Mouse (Mus musculus): ENCODE results near the gene Rap1gap.

The Rap1gap gene

DNA sequence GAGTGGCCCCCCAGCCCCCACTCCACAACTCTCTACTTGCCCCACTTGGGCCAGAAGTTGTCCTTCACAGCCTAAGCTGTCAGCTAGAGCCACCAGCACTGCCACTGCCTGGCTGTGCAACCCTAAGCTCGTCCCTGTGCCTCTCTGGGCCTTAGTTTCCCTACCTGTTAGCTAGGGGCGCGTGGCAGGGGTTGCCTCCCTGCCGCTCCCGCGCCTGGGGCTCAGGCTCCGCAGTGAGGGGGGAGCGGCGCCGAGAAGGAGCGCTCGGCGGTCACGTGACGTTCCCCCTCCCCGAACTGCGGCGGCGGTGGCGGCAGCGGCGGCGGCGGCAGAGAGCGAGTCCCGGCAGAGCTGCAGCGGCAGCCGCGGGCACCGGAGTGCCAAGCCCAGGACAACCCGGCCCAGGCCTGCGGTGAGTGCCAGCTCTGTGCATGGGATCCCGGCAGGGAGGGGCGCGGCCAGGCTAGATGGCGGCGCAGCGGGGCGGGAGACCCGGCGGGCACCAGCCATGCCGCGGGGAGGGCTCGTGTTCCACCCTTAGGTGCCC is at the start of gene Rap1gap:
Gene Rap1gap (plus strand): TSS at position 294 of the 547 bp plus-strand sequence.
- DNase-seq (ENCODE audit: low read depth, low spot score), result no peak

DNA sequence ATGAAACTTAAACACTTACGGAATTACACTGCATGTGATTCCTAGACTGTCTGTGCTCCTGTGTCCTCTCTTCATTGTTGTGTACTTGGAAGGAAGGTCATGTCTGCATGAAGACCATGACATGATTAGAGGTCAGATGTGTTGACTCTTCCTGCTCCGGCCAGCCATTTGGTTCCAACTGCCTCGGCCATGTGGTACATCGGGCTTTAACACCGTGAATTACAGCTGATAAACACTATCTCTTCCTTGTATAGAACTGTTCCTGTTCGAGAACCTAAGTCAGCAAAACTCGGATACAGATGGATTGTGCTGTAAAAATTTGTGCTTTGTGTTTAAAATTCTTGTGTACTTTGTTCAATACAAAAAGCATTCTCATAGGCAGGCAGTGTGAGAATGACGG is 41.7 kb upstream of the Rap1gap start:
- DNase-seq (ENCODE audit: low read depth, low spot score), result no peak

DNA sequence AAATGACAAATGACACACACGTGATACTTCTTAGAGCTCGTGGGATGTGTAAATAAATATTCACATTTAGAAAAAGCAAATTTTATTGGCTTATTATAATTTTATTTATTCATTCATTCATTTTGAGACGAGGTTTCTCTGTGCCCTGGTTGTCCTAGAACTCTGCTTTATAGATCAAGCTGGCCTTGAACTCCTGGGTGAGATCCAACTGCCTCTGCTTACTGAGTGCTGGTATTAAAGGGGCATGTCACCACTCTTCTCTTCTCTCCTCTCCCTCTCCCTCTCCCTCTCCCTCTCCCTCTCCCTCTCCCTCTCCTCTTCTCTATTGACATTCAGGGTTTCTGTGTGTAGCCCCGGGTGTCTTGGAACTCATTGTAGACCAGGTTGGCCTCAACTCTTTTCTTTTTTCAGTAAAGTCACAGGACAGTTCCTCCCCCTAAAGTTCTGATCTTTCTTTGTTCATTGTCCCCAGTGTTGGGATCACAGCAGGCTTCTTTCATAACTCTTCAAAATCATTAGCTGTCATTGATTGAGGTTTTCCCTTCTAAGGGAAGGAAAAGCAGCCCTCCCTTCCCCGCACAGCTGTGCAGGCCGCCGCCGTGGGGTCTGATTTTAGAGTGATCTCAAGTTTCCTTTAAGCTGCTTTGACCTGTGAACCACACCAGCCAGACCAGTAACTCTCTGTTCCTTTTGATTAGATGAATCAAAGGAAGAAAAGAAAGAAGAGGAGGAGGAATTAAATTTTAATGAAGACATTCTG is 36.9 kb upstream of the Rap1gap start:
- no peak for DNase-seq (ENCODE audit: low read depth, low spot score)

DNA sequence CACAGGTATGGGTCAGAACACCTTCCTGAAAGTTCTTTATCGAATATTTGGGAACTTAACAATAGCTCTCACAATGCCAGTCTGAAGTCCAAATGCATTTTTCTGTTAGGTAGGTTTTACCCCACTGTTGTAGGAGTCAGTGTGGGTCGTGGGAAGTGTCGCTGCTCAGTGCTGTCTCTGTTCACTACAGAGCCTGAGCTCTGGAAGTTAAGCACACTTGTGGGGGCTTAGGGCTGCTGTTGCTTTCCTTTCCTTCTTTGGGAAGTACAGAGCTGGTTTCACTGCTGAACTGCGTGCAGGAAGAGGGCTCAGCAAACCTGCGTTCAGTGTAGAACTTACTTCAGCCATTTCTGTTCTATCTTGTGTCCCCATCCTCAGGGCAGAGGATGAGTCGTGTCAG is 36.1 kb upstream of the Rap1gap start:
- DNase-seq (ENCODE audit: low read depth, low spot score), result no peak

DNA sequence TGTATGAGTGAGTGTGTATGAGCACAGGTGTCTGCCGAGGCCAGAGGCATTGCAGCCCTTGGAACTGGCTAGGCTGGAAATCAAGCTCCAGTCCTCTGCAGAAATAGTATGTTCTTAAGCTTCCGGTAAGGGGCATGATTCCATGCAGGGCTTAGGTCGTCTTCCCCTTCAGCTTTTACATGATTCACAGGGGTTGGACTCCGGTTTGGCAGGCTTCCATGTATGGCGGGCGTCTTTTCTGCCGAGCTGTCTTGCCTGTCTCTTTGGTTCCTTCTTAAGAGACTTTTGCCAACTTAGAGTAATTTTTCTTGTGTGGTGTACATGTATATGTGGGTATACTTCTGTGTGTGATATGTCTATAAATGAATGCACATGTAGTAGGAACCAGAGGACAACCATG is 35.2 kb upstream of the Rap1gap start:
- no peak for DNase-seq (ENCODE audit: low read depth, low spot score)

DNA sequence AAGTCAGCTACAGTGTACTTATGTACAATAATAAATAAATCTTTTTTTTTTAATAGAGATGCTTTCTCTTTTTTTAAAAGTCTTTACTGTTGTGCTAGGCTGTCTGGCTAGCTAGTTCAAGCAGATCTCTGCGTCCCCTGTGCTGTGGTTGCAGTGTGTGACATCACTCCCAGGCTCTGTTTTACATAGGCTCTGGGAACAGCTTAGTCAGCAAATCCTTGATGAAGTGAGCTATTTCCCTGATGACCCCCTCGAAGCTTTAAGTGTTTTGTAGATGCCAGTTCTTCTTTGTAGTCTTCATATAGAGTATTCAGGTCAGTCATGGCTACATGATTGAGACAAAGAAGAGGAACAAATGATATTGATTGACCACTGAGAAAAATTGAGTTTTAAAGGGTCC is 34.4 kb upstream of the Rap1gap start:
- no peak for DNase-seq (ENCODE audit: low read depth, low spot score)

DNA sequence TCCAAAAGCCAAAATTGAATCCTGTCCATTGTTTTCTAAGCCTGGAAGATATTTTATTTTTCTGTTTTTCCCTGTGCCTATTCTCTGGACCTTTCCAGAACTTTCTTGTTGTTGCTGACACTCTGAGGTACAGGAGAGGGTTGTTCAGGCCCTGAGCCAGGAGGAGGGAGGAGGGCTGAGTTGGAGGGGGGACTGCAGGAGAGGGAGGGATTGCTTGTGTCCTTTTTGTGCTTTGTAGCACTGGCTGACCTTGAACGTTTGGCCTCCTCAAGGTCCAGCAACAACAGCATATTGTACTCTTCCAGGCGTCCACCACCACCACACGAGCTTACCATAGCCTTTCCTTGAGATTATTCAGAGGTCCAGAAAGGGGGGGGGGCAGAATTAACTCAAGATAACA is 32.9 kb upstream of the Rap1gap start:
- peak; percentile 35 for DNase-seq (ENCODE audit: low read depth, low spot score)

DNA sequence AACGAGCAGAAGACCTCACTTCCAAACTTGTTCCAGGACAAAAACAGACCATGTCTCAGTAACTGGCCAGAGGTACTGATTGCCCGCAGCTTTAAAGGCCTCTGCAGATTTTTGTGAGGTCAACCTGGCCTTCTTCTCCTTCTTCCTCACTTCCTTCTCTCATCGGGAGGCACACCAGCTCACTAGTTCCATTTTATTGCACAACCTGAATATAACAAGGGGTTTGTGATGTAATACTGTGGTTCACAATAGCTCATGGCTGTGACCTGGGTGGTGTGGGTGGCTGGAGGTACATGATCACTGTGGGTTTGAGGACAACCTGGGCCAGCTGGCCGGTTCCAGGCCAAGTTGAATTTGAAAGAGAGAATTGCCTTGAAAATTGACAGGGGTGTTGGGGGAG is 31.1 kb upstream of the Rap1gap start:
- no peak for DNase-seq (ENCODE audit: low read depth, low spot score)

DNA sequence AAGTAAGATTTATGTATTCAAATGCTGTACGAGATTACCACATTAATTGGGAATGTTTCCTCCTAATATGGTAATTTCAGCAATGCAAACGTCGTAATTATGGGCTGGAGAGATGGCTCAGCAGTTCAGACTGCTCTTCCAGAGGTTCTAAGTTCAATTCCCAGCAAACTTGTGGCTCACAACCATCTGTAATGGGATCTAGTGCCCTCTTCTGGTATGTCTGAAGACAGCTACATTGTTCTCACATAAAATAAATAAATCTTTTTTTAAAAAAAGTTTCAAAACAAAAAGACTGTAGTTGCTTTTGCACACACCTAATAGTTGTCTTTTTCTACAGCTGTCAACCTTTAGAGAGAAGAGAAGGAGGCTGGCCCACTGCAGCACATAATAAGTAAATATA is 27.9 kb upstream of the Rap1gap start:
- no peak for DNase-seq (ENCODE audit: low read depth, low spot score)

DNA sequence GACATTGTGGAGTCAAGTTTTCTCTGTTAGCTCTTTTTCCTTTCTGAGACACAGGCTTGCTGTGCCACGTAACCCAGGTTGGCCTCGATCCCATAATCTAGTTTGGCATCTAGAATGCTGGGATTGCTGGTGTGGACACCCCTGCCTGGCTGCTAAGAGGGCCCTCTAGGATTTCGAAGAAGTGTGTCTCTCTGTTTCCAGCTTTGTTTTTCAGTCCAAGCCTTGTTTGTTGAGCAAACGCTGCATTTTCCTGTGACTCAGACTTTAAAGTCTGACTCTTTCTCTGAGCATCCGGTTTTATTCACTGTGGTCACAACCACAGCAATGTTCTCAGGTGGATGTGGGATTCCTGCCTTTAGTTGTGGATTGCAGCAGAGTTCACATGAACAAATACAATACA is 23.0 kb upstream of the Rap1gap start:
- DNase-seq (ENCODE audit: low read depth, low spot score), result no peak

DNA sequence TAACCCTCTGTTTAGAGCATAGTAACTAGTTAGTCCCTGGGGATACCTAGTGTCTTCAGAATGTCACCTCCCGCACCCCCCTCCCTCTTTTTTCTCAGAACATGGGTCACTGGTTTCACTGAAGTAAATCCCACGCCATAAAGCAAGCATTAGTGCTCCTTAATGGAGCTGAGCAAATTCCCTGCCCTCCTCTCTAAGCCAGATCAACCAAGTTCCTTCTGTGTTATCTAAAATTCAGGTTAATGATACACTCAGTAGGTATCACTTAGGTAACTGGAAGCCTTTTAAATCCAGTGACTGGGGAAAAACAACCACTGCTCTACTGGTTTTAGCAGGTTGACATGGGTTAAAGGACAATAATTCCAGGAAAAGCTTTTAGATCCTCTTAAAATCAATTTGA is 22.4 kb upstream of the Rap1gap start:
- DNase-seq (ENCODE audit: low read depth, low spot score), result no peak

DNA sequence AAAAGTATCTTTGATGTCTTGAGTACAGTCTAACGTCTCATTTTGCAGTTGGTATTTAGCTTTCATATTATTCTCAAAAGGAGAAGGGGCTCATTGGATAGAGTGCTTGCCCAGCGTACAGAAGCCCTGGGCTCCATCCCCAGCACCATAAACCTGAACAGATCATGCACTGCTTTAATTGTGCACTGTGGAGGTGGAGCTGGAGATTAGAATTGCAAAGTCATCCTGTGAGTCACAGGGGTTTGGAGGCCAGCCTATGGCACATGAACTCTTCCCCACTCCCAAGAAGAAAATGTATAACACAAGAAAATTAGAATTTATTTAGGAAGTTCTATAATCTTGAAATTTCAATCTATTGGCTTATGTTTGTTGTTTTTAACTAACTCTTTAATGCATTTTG is 21.1 kb upstream of the Rap1gap start:
- DNase-seq (ENCODE audit: low read depth, low spot score), result no peak

DNA sequence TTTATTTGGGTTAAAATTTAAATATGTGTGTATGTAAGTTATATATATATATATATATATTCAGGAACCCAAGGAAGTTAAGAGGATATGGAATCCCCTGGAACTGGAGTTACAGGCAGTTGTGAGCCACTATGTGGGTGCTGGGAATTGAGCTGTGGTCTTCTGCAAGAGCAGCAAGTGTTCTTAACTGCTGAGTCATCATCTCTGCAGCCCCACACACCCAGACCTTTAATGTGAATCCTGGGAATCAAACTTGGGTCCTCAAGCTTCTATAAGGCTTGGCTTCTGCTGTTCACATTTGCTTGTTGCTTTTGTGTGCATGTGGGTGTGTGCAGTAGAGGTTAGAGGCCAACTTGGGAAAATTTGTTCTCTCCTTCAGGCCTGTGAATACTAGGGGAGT is 18.3 kb upstream of the Rap1gap start:
- DNase-seq (ENCODE audit: low read depth, low spot score), result no peak

DNA sequence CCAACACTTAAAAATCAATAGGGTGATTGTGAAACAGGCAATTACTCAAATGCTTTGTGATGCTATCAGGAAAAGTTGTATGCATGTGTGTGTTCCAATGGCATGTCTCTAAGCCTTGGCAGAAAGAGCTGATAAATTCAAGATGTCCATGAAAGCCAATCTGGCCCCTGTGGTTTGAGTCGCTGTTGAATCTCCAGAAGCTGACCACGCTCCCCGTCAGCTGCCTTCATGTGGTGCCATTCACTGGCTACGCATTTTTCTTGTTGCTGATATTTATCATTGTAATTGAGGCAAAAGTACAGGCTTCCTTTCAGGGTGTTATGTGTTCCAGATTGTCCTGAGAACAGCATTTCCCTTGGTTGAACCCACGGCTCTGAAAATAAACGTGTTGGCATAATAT is 16.9 kb upstream of the Rap1gap start:
- no peak for DNase-seq (ENCODE audit: low read depth, low spot score)

DNA sequence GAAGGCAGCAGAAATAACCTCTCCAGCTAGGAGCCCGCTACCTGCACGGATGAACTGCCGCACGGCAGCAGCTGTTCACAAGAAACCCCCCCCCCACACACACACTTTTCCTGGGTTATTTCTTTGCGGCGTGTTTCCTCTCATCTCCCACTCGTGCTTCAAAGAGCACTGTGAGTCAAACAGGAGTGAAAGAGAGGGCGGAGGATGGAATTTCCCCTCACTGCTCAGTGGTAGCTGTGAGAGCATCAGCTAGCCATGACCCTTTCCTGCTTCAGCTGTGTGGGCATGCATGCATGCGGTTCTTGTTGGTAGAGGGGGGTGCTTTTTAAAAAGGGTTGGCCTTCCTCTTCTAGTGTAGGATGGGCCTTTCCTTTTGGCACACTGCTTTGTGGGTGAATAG is 16.3 kb upstream of the Rap1gap start:
- no peak for DNase-seq (ENCODE audit: low read depth, low spot score)

DNA sequence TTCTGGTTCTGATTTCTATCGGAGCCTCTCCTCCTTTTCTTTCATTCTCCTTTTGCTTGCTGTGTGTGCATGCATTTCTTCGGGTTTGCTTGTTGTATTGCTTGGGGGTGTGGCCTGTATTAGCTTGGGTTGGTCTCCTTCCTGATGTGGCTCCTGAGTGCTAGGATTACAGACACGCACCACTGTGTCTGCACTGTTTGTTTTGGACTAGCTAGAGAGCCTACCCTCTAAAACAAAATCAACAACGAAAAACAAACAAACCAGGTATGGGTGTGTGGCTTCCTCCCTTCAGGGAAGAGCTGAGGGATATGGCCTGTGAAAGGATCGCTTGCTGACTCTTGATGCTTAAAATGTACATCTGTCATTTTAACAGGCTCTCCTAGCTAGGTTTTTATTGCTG is 13.6 kb upstream of the Rap1gap start:
- no peak for DNase-seq (ENCODE audit: low read depth, low spot score)

DNA sequence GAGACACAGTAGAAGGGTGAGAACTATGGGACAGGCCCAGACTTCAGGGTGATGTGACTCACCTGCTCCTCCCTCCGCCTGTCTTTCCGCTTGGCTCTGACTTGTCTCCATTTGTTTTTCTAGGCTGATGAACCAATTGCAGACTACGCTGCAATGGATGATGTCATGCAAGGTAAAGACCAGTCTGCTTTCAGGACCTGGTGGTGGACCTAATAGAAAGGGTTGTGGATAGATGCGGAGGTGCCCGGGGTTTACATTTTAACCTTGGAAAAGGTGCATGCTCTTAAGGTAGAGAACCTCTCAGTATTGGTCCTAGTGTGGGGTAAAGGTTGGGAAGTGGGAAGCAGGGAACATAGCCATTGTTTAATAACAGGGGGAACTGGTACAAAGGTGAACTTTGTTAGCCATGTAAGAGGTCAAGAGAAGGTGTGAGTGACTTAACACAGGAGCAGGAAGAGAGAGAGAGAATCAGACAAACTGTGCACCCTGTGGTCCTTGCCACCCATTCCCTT is 11.6 kb upstream of the Rap1gap start:
- DNase-seq (ENCODE audit: low read depth, low spot score), result no peak

DNA sequence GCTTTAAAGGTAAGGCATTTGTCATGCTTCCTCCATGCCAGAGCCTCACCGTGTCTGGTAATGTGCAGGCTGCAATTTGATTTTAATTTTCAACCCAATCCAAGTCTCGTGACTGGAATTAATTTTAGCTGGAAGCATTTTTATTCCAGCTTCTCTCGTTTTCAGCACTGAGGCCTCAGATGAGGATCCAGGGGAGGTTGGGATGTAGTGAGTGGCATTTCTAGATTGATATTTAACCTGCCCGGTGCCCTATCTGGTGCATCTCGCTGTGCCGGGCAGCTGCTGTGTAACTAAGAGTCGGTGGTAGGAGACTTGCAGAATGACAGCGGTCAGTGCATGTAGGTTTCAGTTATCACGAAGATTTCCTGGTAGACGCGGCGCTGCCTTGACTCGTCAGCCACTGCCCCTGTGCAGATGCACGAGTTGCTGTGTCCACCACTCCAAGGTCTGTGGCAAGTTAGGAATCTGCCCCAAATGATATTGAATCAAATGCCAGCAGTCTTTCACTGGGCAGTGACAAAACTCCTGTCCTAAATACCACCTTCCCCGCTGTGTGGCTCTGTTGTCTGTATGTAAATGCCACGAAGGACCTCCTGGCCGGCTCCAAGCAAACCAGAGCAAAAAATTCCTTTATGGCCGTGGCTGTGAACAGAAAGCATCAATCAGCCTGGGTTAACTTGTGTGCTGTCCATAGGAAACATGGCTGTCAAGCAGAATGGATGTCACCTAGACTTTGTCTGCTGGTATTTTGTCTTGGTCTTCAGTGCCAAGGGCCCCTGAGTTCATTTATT is 9.1 kb upstream of the Rap1gap start:
- no peak for DNase-seq (ENCODE audit: low read depth, low spot score)

DNA sequence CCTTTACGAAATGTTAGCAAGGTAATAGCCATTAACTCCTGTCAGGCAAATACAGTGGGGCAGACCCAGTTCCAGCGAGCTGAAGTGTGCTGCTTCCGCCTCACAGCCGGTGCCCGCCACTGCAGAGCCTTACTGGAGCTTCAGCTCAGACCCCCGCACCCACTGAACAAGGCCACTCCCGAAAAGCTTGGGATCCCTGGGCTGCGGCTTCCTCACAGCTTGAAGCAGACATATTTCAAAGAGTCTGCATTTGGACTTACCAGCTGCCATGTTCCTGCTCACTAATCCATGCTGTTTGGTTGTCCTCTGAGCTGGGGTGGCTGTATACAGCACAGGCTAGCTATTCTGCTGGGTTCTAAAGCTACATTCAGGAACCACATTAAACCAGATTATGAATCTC is 6.9 kb upstream of the Rap1gap start:
- no peak for DNase-seq (ENCODE audit: low read depth, low spot score)

DNA sequence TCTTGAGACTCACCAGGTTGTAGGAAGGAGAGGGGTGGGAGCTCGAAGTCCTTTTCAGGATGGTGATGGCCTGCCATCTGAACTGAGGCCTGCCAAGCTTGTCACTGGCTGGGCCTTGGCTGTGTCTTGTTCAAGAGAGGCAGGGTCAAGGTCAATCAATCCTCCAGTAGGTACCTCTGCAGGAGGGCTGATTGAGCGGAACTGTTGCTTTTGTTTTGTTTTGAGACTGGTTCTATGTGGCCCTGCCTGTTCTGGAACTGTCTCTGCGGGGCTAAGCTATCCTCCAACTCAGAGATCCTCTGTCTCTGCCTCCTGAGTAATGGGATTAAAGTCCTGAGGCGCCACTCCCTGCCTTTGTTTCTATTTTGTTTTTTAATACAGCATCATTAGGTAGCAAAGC is 5.0 kb upstream of the Rap1gap start:
- peak; percentile 94 for DNase-seq (ENCODE audit: low read depth, low spot score)

DNA sequence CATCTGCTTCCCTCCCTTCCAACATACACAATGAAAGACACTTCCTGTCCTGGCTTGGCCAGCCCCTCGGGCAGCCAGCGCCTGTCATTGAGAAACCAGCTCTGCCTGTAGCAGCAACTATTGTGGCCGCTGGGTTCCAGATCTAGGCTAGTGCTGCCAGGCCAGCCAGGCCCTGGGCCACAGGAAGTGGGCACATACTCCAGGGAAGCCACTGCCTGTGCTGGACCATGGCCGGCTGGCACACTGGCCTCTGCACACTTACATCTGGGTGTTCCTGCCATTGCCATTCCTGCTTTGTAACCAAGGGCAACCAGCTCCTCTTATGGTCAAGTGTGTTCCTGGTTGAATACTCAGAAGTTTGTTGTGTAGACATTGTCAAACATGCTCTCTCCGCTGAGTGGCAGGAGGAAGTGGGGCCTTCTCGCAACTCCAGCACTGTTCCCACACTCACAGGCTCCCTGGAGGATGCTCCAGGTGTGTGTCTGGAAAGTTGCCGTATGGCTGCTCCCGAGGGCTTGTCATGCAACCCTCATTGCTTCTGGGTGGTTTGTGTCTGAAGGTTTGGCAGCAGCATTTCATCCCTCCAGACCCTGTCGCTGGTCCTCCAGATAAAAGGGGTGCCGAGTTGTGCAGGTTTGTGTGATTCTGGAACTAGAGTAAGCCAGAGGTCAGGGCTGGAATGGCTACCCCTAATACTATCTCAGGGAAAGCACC is 4.0 kb upstream of the Rap1gap start:
- no peak for DNase-seq (ENCODE audit: low read depth, low spot score)

DNA sequence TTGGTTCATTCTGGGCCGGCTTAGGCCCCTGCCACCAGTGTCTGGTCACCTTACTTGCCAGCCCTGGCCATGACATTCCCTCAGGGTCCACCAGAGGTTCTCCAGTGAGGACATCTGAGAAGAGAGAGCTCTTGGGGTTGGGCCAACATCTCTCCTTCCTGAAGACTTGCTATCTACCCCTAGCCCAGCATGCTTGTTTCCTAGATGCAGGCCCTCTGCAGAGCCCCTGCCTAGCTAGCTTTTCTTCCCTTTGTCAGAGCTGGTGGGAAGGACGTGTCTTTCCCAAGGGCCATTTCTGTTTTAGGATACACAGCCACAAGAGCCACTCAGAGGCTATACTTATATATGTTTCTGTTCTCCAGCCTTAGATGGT is 3.5 kb upstream of the Rap1gap start:
- no peak for DNase-seq (ENCODE audit: low read depth, low spot score)

Measured in ES-CJ7 (cell line).